Mouse (Mus musculus) cerebellum, adult 9-10 months (tissue): ENCODE data around the gene Apoa4.

ENCODE experiments used
- DNase-seq: peaks from one replicate; pipeline ENCODE4 v3.0.0; 2022

Gene Apoa4

GRCm38 (mm10) chr9:46274494-46274893, 34.0 kb downstream of the Apoa4 start:
- DNase-seq = no peak

GRCm38 (mm10) chr9:46282631-46283436, 42.3 kb downstream of the Apoa4 start, which contains the start of gene Bud13:
TSS of gene Bud13 (plus strand) at chr9:46283008.
- peak; percentile 89 for DNase-seq
